ENCODE assay signal across 17 mouse cellular contexts in the genomic region with DNA sequence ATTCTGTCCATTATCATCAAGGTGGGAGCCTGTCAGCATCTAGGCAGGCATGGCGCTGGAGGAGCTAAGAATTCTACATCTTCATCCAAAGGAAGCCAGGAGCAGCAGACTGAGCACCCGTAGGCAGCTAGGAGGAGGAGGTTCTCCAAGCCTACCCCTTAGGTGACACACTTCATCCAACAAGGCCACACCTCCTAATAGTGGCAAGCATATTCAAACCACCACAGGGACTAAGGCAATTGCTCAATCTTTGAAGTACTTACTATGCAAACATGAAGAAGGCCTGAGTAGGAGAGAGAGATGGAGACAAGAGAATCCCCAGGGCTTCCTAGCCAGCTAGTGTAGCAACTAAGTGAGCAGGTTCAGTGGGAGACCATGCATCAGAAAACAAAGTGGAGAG.
"Had no signal": no experiment of that assay in that cellular context is flagged by ENCODE, and none has a peak within 500 bp of the region (broad histone marks: within the 10 kb centered on the region; RNA-seq: fewer than 3 reads in every experiment).

No protein-coding gene starts in this region.

- ATAC-seq: intestine, postnatal 0 days; liver, embryonic 12.5 days had no signal

- H3K9ac ChIP-seq: liver, embryonic 12.5 days; neural tube, embryonic 12.5 days; neural tube, embryonic 15.5 days had no signal

- H3K9me3 ChIP-seq: liver, embryonic 12.5 days; neural tube, embryonic 12.5 days; neural tube, embryonic 15.5 days had no signal

- DNase-seq: kidney, adult 2 months; kidney, postnatal 25 days; layer of hippocampus, postnatal 36 days; midbrain, embryonic 14.5 days; right cerebral cortex, adult 18-20 months; right cerebral cortex, postnatal 14 days; right cerebral cortex, postnatal 4 days; thymus, adult 2 months; thymus, postnatal 25 days had no signal

- H3K4me3 ChIP-seq: left cerebral cortex, adult 2 months; liver, embryonic 12.5 days; neural tube, embryonic 12.5 days; neural tube, embryonic 15.5 days had no signal

- H3K4me2 ChIP-seq: liver, embryonic 12.5 days; midbrain, embryonic 11.5 days; neural tube, embryonic 12.5 days; neural tube, embryonic 15.5 days had no signal

- H3K27me3 ChIP-seq: liver, embryonic 12.5 days; neural tube, embryonic 12.5 days; neural tube, embryonic 15.5 days had no signal

- H3K27ac ChIP-seq: kidney, postnatal 0 days; left cerebral cortex, adult 2 months; liver, embryonic 12.5 days; neural tube, embryonic 12.5 days; neural tube, embryonic 15.5 days; stomach, postnatal 0 days had no signal

- H3K4me1 ChIP-seq: liver, embryonic 12.5 days; neural tube, embryonic 12.5 days; neural tube, embryonic 15.5 days had no signal
